Mouse (Mus musculus) central nervous system, embryonic 18 days (tissue): Measurements from ENCODE around the gene Prkcg. TPM values are rescaled to one million over a fixed set of nuclear protein-coding genes. Genes with fewer than 3 reads are reported as not detected.

ENCODE experiments used
- polyA plus RNA-seq: library from polyadenylated mRNA; depleted of rRNA; stranded (reverse); fragments of >200 nt; gene quantifications from 2 replicates; pipeline ENCODE4 v1.2.3, GENCODE M21; 2012; rRNA removed

The Prkcg gene
- polyA plus RNA-seq = 17.4 and 22.6 TPM in 2 replicates

DNA sequence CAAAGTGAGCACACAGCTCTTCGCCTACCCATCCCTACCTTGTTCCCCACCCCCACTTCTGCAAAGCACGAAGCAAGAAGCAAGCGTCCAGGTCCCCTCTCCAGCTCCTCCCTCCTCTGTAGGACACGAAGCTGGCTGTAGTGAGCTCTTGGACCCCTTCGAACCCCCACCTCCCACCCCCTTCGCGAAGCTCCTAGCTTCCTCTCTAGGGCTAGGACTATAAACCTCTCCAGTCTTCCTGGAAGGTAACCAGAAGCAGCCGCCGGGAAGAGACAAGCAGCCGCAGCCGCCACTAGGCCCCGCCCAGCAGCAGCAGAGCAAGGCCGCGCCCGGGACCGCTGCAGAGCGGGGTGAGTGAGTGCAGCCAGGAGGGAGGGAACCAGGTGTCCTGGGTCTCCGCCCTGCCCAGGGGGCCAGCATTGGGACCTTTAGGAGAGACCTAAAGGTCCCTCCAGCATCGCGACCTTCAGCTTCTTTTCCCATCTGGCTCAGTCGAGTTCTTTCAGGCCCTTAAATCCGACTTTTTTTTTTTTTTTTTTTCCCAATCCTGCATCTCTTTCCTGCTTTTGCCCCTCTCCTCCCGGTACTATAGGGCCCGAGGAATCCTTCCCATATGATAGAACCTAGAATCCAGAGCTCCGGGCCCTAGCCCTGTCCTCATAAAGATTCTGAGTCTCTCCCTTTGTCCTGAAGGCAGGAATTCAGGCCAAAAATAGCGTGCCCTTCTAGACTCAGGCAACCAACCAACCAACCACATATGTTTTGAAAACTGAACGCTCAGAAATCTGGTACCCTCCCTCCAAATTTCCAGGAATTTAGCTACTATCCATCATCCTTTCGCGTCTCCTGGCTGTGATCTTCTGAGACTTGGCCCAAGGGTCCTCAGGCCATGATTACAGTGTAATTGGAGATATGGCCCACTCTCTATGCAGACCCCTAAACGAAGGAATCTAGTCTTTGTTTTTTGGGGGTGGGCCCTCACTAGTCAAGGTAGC is at the start of gene Prkcg, which contains the start of gene Myadm:
Prkcg (plus strand) TSS at position 204 of the 995 bp plus-strand sequence.
Myadm (plus strand) TSS at position 105 of the 995 bp plus-strand sequence.

DNA sequence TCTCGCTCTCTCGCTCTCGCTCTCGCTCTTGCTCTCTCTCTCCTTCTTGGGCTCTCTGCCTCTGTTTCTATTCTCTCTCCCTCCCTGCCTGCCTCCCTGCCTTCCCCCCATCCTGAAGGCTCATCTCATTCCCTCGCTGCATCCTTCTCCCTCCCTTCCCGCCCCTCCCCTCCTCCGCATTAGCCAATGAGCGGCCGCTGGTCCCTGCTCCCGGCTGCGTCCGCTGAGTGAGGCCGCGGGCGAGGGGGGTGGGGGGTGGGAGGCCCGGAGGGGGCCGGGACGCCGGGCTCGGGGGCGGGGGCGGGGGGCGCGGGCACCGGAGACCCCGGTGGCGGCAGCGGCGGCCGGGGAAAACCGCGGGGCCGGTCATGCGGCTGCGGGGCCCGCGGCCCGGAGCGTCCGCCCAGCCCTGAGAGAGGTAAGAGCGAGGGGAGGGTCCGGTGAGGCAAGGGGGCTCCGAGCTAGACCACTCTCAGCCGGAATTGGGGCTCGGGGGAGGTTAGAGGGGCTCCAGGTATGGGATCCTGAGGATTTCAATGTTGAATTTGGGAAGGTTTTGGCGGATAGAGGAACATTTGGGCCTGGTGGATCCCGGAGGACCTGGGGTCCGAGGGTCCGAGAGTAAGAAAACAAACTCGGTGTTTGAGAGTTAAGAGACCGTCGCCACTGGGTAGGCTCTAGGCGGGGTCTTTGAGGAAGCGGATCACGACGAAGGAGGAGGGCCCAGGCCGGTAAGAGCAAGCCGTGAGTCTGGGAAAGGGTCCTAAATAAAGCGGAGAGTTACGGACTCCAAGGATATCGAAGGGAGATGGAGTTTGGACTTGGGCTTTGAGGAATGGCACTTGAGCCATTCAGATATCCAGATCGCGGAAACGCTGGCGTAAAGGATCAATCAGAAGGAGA is 43.9 kb downstream of the Prkcg start, which contains the start of gene Cacng7:
Cacng7 (plus strand) TSS at position 337 of the 903 bp plus-strand sequence.

Other genes with a start within 250 kb of the Prkcg start
- gene AU018091, start 120.0 kb upstream of the Prkcg start, polyA plus RNA-seq = not detected in 2 replicates
- 0.01 and 0.05 TPM in 2 replicates for gene Nlrp12, start 39.4 kb upstream of the Prkcg start, polyA plus RNA-seq
- 48.4 and 53.2 TPM in 2 replicates for gene Myadm, start 99 bp upstream of the Prkcg start, polyA plus RNA-seq
- gene Cacng7, start 43.8 kb downstream of the Prkcg start, polyA plus RNA-seq = 92.0 and 115 TPM in 2 replicates
- 27.4 and 34.5 TPM in 2 replicates for gene Cacng8, start 101.5 kb downstream of the Prkcg start, polyA plus RNA-seq
- gene Cacng6, start 135.0 kb downstream of the Prkcg start, polyA plus RNA-seq = 0.26 and 0.79 TPM in 2 replicates
- gene Tarm1, start 213.4 kb downstream of the Prkcg start, polyA plus RNA-seq = 0.05 TPM in 1 of 2 replicates, not detected in the other